11 mouse cellular contexts compared by ENCODE assay signal in the genomic region with DNA sequence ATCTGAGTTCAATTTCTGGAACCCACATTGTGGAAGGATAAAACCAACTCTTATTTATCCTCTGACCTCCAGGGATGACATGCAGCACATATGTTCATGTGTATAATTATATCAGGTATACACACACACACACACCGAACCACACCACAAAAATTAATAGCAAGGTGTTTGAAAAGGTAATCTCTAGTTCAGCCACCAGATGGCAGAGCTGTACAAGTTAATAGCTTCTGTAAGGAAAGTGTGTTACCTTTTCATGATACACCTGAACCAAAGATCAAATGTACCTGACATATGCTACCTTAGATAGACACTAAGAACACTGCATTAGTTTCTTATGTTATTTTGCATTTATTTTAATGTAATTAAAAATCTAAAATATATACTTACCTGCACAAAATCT. TPM values are rescaled to one million over a fixed set of nuclear protein-coding genes. Genes with fewer than 3 reads are reported as not detected.
DNase-seq lines count a peak whose midpoint lies in the region; ATAC-seq and TF ChIP-seq lines count a peak whose summit lies in the region.
"Had no signal": no experiment of that assay in that cellular context is flagged by ENCODE, and none has a peak within 500 bp of the region (broad histone marks: within the 10 kb centered on the region; RNA-seq: fewer than 3 reads in every experiment).

No protein-coding gene starts in this region.

- TF ChIP-seq CTCF in cerebellum, adult 2 months (IDR thresholded peaks at IDR 0.05; ENCODE audit: borderline replicate concordance, insufficient read depth, low read depth, low read length) = peak; percentile 40; the same call in 1 of the 2 replicates
- TF ChIP-seq CTCF in layer of hippocampus, adult 2 months (conservative IDR thresholded peaks at IDR 0.05) = peak; percentile 74
- TF ChIP-seq CTCF in lung, postnatal 0 days (IDR thresholded peaks at IDR 0.05) = peak; percentile 56

- whole genome bisulfite sequencing in cerebellum, adult 2 months = 68% methylated on average over 1 of the region's 1 CpGs
- WGBS in lung, postnatal 0 days = 79% methylated on average over 1 of the region's 1 CpGs

- H3K4me2 ChIP-seq in lung, postnatal 0 days (replicated peaks; ENCODE audit: low read depth, low read length) = no peak overlapping the region
- H3K4me2 ChIP-seq: embryonic facial prominence, embryonic 12.5 days had no signal

- H3K9me3 ChIP-seq in lung, postnatal 0 days (ENCODE audit: low read length) = no peaks in the 10 kb centered on the region
- H3K9me3 ChIP-seq: embryonic facial prominence, embryonic 12.5 days had no signal

- DNase-seq in cerebellum, adult 2 months = peak in 1 of 2 experiments; percentile 2
- no peak for DNase-seq in cerebellum, adult 11-12 months
- DNase-seq in layer of hippocampus, adult 2 months (ENCODE audit: low spot score in 2 of 2) = peak in 1 of 2 experiments; percentile 10
- DNase-seq in layer of hippocampus, adult 9-10 months (ENCODE audit: low spot score) = no peak
- peak; percentile 7 for DNase-seq in MN1 (ENCODE audit: low spot score)
- DNase-seq in lung, postnatal 0 days (ENCODE audit: low spot score) = peak; percentile 13
- DNase-seq in right cerebral cortex, postnatal 14 days = no peak
- DNase-seq in Muller cell, postnatal 12 days (ENCODE audit: inconsistent ontology term) = no peak
- DNase-seq: heart, postnatal 36 days had no signal

- H3K9ac ChIP-seq in lung, postnatal 0 days (replicated peaks; ENCODE audit: low read depth) = no peak overlapping the region
- H3K9ac ChIP-seq: embryonic facial prominence, embryonic 12.5 days had no signal

- H3K27ac ChIP-seq in cerebellum, adult 2 months (ENCODE audit: insufficient read depth, low read length) = no peak overlapping the region
- no peak overlapping the region for H3K27ac ChIP-seq in layer of hippocampus, adult 2 months
- no peak overlapping the region for H3K27ac ChIP-seq in lung, postnatal 0 days (ENCODE audit: low read length)
- H3K27ac ChIP-seq: embryonic facial prominence, embryonic 12.5 days had no signal

- no peak for TF ChIP-seq EP300 in lung, postnatal 0 days (IDR thresholded peaks at IDR 0.05)

- no peaks in the 10 kb centered on the region for H3K4me1 ChIP-seq in cerebellum, adult 2 months (ENCODE audit: control insufficient read depth, insufficient read depth, low read length)
- H3K4me1 ChIP-seq in lung, postnatal 0 days (ENCODE audit: insufficient read depth, low read depth, low read length) = no peaks in the 10 kb centered on the region
- H3K4me1 ChIP-seq: embryonic facial prominence, embryonic 12.5 days had no signal

- H3K36me3 ChIP-seq in lung, postnatal 0 days (ENCODE audit: insufficient read depth, low read length) = no peaks in the 10 kb centered on the region
- H3K36me3 ChIP-seq: embryonic facial prominence, embryonic 12.5 days had no signal

- ATAC-seq in lung, postnatal 0 days = no peak

- H3K4me3 ChIP-seq in cerebellum, adult 2 months (replicated peaks; ENCODE audit: insufficient read depth, low read depth, low read length) = no peak overlapping the region
- H3K4me3 ChIP-seq in layer of hippocampus, adult 2 months = no peak overlapping the region
- H3K4me3 ChIP-seq in lung, postnatal 0 days (ENCODE audit: low read depth, low read length) = no peak overlapping the region
- H3K4me3 ChIP-seq: embryonic facial prominence, embryonic 12.5 days had no signal

- no peaks in the 10 kb centered on the region for H3K27me3 ChIP-seq in cerebellum, adult 2 months (ENCODE audit: control insufficient read depth, insufficient read depth, low read length)
- no peaks in the 10 kb centered on the region for H3K27me3 ChIP-seq in lung, postnatal 0 days (replicated peaks; ENCODE audit: insufficient read depth, low read length)
- H3K27me3 ChIP-seq: embryonic facial prominence, embryonic 12.5 days had no signal

- TF ChIP-seq POLR2A in cerebellum, adult 2 months (IDR thresholded peaks at IDR 0.05; ENCODE audit: borderline replicate concordance, insufficient read depth, low read length) = no peak

RNA-seq across cellular contexts. Expression of a gene that starts 1.8 kb away (rescaled TPM):
- polyA plus RNA-seq in cerebellum, adult 2 months (2012; rRNA removed) = not detected in 2 replicates
- not detected for total RNA-seq in layer of hippocampus, adult 2 months (2021)
- polyA plus RNA-seq in lung, postnatal 0 days (2015; fragmentation: Nextera tagmentation; extraction: Ambion mirVana) = not detected in 2 replicates
- total RNA-seq: heart, postnatal 36 days had no signal
- polyA plus RNA-seq: embryonic facial prominence, embryonic 12.5 days; lung, embryonic 16.5 days had no signal

Comparison
In these comparisons a context has a peak if more than half of its experiments do, and no peak if none do; other contexts are left out.
1. DNase-seq: peak in MN1 (single experiment) and lung, postnatal 0 days (single experiment); none in cerebellum, adult 11-12 months (single experiment), layer of hippocampus, adult 9-10 months (single experiment), right cerebral cortex, postnatal 14 days (single experiment) and Muller cell, postnatal 12 days (single experiment).
2. Peak in every context shown above with its lines, with median percentiles within 50 percentile points of each other: CTCF ChIP-seq.